Mouse (Mus musculus): ENCODE data around the gene Zc3h12a.

- TF ChIP-seq CTCF (conservative IDR thresholded peaks at IDR 0.05 in 1 of 2, IDR thresholded peaks at IDR 0.05 in 1 of 2; ENCODE audit: low read depth in 2 of 2, low read length in 2 of 2) (peak; percentile 21 to 89; a peak in 3 of 4 replicates), E2F4 (IDR thresholded peaks at IDR 0.05; ENCODE audit: insufficient replicate concordance, low read depth, low read length) (peak; percentile 74; the same call in 1 of the 2 replicates), GABPA (IDR thresholded peaks at IDR 0.05; ENCODE audit: insufficient replicate concordance, low read depth, low read length) (no peak)
Observed at GRCm38 (mm10) chr4:125084403-125085345, 43.0 kb downstream of the Zc3h12a start, which contains the start of gene Meaf6.
